Mouse (Mus musculus): ENCODE results near the gene Rpl34. TPM values are rescaled to one million over a fixed set of nuclear protein-coding genes. Genes with fewer than 3 reads are reported as not detected.

Gene Rpl34
- total RNA-seq, 2 experiments from 2014 or later = 642 to 733 TPM

DNA sequence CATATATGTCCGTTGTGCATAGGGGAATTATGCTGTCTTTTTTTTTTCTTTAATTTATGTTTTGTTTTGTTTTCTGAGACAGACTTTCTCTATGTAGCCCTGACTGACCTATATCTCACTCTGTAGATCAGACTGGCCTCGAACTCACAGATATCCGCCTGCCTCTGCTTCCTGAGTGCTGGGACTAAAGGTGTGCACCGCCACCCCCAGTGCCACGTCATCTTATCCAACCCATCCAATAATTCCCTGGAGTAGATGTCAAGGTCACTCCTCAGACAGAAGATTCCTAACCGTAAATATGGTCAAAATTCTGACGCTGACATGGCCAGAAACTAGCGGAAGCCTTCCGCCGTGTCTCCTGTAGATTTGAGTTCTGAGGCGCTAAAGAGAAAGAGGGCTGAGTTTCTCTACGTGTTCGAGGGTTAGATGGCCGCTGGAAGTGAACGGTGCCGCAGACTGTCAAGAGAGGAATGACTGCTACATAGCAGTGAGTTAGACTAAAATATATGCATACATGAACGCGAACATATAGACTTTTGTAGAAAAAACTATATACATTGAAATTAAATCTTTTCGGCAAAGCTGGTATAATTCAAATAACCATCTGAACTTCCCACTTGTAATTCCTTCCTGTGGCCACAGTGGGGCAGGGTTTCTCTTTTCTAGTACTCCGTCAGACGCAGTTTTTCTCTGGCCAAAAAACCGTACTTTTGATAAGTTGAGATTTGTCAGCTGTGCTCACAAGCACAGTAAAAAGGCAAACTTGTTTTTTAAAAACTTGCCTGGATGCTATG, 15.2 kb downstream of the Rpl34 start:
- peak; percentile 63 to 73 for DNase-seq (ENCODE audit: low spot score in 2 of 2)

GRCm38 (mm10) chr3:130712891-130713290, 17.3 kb downstream of the Rpl34 start:
- DNase-seq (ENCODE audit: low spot score in 2 of 2) = no peak

DNA sequence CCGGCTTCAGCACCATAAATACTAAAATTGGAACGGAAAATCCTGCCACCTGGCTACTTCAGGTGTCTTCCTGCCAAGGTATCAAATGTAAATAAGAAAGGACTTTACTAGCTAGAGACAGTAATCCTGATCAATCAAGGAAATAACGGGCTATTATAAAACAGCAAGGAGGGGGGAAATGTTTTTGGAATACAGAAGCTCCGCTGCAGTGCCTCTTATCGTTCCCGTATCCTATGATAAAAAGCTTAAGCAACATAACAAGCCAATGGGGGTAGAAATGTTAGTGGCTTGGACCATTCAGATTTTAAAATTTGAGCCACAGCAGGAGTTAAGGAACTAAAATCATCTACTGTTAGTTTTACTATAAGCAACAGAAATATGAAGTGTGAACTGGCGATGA, 20.1 kb downstream of the Rpl34 start:
- no peak for DNase-seq (ENCODE audit: low spot score in 2 of 2)

DNA sequence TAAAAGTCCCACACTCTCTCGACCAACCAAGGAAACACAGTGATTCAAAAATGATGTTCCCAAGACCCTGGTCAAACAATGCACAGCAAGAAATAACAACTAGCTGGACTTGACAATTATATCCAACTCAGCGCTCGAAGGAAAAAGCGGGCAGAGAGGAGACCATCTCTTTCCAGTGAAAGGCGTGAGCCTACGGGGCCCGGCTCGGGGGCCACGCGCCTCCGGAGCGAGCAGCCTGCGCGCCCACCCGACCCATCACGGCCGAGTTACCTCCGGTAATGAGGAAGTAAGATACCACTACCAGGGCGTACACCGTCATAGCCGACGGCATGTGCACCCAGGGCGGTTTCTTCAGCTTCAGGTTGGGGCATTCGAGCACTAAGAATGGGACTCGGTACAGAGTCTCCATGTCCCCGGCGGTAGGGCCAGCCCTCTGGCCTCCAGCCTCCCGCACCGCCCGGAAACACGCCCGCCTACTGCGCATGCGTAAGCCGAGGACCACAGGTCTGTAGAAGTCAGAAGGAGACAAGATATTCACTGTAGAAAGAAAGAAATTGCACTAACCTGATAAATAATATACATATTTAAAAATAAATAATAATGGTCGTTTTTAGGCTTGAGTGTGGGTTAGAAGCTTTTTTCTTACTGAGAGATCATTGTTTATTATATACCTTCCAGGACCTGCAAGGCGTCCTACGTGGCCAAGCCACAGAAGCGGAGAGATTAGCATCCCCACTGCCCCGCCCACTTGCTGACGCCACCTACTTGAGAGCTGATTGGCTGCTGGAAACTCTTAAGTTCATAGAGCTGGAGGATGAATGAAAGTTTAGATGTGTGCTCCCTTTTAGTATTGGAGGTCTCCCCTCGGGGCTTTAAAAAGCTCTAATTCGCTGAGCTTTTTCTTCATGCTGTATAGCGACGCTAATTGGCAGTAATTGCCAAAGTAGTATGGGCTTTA, 21.0 kb downstream of the Rpl34 start, which contains the start of gene Ostc:
Ostc (minus strand) TSS at position 478 of the 958 bp plus-strand sequence.
- DNase-seq (ENCODE audit: low spot score in 2 of 2) = peak; percentile 89

DNA sequence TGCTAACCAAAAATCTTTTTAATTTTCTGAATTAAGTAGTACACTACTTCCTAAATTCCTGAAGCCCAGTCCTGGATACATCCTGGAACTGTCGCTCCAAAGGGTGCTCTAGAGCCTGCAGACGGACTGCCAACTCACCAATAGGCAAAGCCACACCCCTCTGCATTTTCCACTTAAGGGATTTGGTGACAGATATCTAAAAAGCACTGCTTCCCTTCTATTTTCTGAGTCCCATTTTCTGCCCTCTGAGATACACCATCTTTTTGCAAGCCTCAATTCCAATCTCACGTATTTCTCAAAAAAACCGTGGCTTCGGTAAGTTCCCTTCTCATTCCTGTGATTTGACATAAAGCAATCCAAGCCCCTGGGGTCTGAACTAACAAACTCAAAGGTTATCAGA, 21.7 kb downstream of the Rpl34 start:
- DNase-seq (ENCODE audit: low spot score in 2 of 2) = no peak

- DNase-seq (ENCODE audit: low spot score in 2 of 2) = no peak
Observed at GRCm38 (mm10) chr3:130702289-130702688, 27.9 kb downstream of the Rpl34 start.

GRCm38 (mm10) chr3:130697622-130698021, 32.6 kb downstream of the Rpl34 start:
- no peak for DNase-seq (ENCODE audit: low spot score in 2 of 2)

DNA sequence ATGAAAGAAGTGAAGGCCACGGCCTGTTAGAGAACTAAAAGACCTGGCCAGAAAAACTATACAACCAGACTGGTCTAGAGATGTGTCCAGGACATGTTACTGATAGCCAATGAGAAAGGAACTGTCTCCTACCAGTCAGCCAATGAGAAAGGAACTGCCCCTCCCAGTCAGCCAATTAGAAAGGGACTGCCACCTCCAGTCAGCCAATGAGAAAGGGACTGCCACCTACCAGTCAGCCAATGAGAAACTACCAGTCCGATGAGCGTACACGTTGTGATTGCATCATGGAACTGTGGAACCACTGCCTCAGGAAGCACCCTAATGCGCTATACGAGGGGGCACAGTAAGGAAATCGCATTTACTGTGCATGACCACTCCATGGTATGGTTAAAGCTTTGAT, 35.5 kb downstream of the Rpl34 start:
- no peak for DNase-seq (ENCODE audit: low spot score in 2 of 2)

DNA sequence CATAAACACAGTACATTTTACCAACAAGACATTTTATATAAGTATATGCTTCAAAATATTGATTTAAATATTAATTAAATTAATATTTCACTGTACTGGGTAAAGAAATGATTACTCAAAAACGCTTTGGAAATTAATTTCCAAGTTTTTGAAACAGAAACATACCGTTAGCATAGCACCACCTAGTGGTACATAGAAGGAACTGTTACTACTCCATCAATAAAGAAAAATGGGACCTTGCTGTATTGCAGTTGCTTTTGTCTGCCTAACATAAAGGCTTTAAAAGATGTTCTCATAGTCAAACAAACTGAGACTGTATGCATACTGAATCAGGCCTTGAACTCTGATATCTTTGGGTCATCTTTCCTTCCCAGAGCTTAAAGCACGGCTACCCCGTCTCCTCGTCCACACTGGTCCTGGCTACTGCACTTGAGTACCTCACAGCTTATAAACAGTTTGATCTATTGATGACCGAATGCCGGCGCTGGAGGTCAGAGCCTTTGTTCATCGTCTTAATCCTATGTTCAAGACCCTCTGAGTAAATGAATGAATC, 36.1 kb downstream of the Rpl34 start:
- no peak for DNase-seq (ENCODE audit: low spot score in 2 of 2)

DNA sequence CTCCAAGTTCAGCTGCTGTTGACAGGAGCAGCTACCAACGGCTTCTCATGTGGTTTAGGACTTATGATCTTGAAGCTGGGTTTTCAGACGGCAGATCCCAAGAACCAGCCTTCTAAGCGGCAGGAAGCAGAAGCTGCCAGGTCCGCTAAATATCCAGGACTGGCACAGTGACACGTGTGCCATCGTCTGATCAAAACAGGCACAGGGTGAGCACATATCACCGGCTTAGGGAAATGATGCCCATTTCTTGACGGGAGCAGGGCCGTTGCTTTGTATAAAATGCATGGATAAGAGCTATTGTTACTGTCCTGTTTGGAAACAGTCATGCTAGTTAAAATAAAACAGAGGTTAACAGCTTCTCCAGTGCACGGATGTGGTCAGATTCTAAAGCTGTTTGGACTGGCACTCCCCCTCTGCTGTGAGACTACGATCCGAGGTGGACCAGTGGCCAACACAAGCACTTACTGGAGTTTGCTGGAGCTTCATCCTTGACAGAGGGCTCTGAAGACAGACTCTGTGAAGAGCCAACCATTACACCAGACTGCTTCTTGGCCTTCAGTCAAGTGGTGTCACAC, 38.5 kb downstream of the Rpl34 start:
- DNase-seq (ENCODE audit: low spot score in 2 of 2) = no peak

- DNase-seq (ENCODE audit: low spot score in 2 of 2) = peak; percentile 19 to 34
Observed at GRCm38 (mm10) chr3:130690834-130691595, 39.2 kb downstream of the Rpl34 start.

DNA sequence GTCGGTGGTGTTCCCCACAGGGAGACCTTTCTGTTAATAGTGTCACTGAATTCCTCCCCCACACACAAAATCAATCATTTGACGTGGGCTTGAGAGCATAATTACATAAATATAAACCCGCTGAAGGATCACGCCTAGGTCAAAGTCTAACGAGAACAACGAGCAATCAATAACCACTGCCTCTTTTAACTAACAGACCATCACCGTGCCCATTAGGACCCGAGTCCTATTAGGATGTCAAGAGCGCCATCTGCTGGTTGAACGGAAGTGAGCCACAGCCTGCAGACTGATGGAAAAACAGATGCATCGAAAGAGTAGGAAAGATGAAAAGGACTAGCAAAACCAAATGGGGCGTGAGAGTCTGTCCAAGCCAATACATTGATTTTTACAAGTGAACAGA, 40.6 kb downstream of the Rpl34 start:
- DNase-seq (ENCODE audit: low spot score in 2 of 2) = peak; percentile 78

- no peak for DNase-seq (ENCODE audit: low spot score in 2 of 2)
Observed at GRCm38 (mm10) chr3:130687051-130687450, 43.1 kb downstream of the Rpl34 start.

GRCm38 (mm10) chr3:130685014-130685366, 45.2 kb downstream of the Rpl34 start:
- no peak for DNase-seq (ENCODE audit: low spot score in 2 of 2)

GRCm38 (mm10) chr3:130684276-130685013, 45.8 kb downstream of the Rpl34 start:
- no peak for DNase-seq (ENCODE audit: low spot score in 2 of 2)

- DNase-seq (ENCODE audit: low spot score in 2 of 2) = no peak
Observed at GRCm38 (mm10) chr3:130683836-130684235, 46.4 kb downstream of the Rpl34 start.

DNA sequence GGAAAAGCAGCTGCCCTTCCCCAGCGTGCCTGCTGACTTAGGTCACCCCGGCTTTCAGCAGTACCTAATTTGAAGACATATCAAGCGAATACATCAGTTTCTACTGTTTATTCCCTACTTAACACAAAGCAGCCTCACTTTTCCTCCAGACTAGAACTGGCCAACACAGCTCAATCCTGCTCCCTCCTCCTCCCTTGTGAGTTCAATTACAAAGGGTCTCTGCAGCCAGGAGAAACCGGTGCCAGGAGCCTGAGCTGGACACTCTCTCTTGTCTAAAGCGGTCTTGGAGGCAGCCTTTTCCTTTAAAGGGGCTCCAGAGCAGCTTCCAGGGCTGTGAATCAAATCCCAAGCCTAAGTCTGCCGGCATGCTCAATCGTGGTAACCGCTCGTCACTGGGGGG, 48.0 kb downstream of the Rpl34 start:
- no peak for DNase-seq (ENCODE audit: low spot score in 2 of 2)

- DNase-seq (ENCODE audit: low spot score in 2 of 2) = no peak
Observed at GRCm38 (mm10) chr3:130681226-130681625, 49.0 kb downstream of the Rpl34 start.

DNA sequence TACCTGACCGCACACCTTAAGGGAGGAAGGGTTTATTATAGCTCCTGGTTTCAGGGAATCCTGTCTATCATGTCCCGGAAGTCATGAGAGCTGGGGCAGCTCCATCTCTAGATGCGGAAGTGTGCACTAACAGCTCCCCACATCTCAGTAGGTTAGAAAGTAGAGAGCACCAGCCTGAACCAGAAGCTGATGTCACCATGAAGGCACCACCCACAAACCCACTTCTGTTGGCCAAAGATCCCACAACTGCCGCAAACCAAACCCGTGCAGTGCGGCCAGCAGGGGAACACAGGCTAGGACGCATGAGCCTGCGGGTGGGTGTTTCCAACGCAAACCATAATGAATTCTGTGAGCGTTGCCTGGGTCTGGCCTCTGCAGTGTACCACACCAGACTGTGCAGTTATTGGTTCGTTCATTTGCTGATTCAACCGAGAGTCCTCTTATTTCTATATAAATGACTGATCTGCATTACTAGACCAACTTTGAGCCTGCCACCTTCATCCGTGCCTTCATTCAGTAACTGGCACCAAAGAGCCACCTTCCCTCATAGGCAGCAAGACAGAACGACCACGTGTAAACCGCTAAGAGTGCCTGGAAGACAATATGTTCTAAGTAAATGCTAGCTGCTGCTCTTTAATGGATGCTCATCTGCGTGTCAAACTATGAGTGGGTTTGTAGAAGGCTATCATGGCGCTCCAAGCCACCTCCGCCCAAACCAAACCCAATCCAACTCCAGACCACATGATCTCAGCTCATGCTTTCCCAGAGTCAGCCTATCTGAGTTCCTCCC, 52.3 kb downstream of the Rpl34 start:
- no peak for DNase-seq (ENCODE audit: low spot score in 2 of 2)

Data from adrenal gland, adult 18-20 months (tissue).